Mouse (Mus musculus) skeletal muscle tissue, adult 2 months (tissue): Measurements from ENCODE around the gene Pitpnm1.
A peak's percentile ranks its signal among the peaks of the same experiment; 100 is the strongest.

Experiments used
- DNase-seq: peaks from one replicate; pipeline ENCODE4 v3.0.0-alpha.2; 2012; ENCODE audit warnings: low read depth, low spot score

The Pitpnm1 gene

DNA sequence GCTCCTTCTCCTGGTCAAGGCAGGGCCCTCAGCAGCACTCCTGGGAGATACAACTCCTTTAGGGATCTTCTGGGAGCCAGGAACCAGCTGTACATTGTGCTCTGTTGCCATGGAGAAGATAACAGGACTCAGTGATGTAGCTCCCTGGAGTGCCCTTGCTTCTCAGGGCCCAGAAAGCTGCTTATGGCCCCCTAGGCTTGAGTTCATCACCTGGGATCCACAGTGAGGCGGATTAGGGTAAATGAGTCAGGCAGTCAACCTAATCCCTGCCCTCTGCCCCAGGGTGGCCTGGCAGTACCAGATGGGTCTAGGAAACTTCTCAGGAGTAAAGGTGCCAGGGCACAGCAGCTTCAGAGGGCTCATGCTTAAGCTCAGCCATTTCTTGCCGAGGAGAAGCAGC lies 39.6 kb downstream of the Pitpnm1 start, which contains the start of gene Gpr152:
Gene Gpr152 (plus strand): TSS at position 342 of the 400 bp plus-strand sequence.
- DNase-seq = no peak

DNA sequence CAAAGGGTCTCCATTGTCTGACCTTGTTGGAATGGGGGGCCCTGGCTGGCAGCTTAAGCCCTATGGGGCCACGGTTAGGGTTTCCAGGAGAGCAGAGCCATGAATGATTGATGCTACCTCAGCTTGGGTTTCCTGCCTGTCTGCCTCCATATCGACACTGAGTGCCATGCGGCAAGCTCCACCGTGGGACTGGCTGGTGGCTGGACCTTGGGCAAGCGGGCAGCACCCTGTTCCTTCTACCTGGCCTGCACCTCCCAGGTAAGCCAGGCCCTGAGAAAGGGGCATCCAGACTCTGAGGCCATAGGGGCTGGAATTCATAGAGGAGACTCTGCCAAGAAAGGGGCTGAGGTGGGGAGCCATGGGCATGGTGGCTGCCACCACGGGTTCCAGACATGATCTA lies 40.3 kb downstream of the Pitpnm1 start:
- DNase-seq = no peak

DNA sequence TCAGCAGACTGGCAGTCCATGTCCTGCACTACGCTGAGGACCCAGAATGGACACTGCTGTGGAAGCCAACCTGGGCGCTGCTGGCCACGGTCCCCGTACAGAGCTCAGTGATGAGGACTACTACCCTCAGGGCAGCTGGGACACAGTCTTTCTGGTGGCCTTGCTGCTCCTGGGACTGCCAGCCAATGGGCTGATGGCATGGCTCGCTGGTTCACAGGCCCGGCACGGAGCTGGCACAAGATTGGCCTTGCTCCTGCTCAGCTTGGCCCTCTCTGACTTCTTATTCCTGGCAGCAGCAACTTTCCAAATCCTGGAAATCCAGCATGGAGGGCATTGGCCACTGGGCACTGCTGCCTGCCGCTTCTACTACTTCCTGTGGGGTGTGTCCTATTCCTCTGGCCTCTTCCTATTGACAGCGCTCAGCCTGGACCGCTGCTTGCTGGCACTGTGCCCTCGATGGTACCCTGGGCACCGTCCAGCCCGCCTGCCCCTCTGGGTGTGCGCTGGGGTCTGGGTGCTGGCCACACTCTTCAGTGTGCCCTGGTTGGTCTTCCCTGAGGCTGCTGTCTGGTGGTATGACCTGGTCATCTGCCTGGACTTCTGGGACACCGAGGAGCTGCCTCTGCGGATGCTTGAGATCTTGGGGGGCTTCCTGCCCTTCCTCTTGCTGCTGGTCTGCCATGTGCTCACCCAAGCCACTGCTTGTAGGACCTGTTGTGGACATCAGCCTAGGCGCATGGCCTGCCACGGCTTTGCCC lies 42.8 kb downstream of the Pitpnm1 start:
- no peak for DNase-seq

DNA sequence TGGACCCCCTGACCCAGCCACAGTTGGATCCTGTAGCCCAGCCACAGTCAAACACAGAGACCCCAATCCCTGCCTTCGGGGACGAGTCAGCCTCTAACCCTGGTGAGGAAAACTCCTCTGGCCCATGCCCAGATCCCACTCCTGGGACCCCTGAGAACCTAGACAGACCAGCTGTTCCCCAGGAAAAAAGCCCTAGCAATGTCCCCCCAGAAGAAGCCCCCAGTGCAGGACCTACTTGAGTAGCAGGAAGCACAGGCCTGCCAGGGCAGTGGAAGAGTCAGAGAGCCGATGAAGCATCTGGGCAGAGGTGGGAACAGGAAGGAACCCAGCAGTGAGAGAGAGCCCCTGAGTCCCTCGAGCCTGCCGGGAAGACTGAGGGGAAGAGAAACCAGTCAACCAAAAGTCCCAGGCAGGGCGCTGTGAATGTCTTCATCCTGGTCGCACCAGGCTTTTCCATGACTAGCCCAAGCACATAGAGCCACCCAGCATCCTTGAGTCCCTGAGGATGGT lies 44.0 kb downstream of the Pitpnm1 start, which contains the start of gene Cabp4:
Gene Cabp4 (minus strand): TSS at position 275 of the 510 bp plus-strand sequence.
- DNase-seq = no peak

DNA sequence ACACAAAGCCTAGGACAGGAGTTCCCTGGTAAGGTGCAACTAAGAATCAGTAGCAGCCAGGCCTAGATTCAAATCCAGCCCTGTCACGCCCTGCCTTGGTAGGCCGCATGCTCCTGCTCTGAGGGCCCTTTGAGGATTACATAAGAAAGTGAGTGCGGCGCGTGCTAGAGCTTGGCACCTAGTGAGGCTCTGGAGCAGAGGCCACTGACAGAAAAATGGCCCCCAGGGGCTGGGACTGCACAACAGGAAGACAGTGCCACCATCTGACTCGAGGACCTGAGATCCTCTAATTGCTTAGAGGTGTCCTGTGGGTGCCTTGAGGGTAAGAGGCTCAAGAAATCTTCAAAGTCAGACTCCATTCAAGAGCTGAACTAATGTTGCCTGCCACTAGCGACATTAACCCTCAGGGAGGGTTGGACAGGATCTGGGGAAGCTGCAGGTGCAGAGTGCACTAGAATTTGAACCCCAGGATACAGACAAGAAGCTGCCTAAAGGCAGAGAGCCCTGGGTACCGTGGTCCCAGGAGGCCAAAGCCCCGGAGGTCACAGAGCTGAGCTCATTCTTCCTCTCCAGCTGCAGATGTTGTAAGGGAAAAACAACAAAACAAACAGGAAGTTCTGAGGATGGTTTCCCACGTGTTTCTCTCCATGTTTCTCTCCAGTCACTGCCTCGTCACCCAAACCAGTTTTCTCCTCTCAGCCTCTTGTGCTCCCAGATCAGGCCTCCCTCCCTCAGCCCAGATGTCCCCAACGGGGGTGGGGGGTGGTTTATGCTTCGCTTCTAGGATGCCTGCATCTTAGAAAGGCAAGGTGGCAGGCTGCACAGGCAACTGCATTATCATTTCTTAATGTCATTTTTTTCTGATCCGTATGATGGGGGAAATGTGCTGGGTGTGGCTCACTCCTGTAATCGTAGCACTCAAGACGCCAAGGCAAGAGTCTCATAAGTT lies 45.0 kb downstream of the Pitpnm1 start:
- DNase-seq = peak; percentile 53

DNA sequence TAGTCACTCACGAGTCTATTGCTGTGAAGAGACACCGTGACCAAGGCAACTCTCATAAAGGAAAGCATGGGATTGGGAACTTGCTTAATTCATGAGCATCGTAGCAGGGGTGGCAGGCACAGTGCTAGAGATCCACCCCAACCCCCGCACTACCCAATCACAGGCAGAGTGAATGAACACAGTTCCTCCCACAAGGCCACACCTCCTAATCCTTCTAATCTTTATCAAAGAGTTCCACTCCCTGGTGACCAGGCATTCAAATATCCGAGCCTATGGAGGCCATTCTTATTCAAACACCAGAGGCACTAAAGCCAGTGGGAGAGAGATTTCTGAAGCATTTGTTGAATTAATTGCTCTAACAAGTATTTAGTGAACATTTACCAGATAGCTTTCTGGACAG lies 46.1 kb downstream of the Pitpnm1 start:
- DNase-seq = no peak

DNA sequence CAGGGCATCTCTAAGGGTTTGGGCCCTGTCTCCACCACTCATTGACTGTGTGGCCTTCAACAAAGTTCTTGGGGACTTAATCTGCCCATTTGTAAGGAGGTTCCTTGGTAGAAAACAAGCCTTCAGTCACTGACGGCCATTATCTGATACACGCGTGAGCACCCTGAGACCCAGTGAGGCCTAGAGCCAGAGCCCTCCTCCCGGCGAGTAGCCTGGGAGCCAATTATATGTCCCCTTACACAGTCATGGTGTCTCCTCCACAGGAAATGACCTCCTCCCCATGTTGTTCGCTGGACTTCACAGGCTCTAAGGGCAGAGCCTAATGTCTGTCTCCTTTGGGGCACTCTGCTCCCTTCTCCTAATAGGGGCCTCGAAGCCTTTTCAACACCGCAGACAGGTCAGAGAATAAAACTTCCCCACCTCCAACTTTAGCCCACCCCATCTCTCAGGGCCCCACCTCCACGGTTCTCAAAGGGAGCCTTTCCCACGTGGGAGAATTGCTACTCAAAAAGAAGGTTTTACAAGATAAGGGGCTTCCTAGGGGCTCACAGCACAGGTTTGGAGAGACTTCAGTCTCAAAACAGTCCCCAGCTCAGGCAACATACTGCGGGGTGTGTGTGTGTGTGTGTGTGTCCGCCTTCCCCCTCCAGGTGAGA lies 46.7 kb downstream of the Pitpnm1 start:
- no peak for DNase-seq

DNA sequence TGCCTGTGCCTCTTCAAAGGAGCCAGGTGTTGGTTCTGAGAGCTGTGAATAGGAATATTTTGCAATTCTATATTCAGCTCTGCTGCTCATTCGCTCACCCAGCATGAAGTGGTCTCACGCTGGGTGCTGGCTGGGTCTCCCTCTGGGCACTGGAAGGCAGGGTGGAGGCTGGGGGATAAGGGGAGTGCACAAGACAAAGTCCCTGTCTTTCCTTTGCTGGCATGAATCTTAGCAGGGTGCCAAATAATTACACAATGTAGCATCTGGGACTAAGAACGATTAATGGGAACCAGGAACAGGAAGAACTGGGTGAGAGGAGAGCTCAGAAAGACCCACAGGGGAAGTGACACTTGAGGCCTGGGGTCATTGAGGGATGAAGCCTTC lies 47.2 kb downstream of the Pitpnm1 start:
- DNase-seq = no peak

DNA sequence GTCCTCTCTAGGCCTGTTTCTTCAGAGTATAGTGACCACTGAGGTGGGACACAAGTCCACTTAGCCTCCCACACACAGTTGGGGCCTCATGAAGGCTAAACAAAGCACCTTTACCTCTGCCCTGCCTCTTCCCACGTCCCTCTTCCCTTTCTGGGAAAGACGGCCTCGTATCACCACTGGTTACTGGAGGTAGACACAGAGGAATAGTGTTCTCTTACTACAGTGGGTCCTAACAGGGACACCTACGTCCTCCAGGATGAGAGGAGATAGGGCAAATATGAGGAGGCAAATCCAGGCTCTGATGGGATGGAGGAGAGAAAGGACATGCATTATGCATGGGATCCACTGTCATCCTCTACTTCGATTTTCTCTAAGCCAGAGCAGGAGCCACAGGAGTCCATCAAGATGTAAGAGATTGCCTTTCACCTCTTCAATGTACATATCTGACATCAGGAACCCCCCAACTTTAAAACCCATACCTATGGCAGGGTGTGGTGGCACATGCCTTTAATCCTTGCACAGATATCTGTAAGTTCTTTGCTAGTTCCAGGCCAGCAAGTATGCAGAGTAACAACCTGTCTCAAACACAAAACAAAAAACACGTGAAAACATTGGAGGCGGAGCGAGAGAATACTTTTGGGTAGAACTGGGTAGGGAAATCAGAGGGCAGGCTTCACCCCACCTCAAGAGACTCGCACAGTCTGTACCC lies 48.1 kb downstream of the Pitpnm1 start:
- DNase-seq = no peak

DNA sequence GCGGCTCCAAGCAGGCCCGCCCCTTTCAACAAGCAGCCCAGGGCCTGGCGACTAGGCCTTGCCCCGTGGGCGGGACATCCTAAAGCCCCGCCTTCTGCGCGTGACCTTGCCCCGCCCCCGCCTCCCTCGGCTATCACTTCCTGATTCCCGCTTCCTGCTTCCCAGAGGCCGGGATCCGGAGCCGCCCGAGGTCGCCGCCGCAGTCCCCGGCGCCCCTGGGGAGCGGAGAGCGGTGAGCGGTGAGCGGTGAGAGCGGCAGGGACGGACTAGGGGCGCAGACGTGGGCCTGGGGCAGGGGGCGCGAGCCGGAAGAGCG lies 48.7 kb downstream of the Pitpnm1 start, which contains the start of gene Coro1b:
Gene Coro1b (plus strand): TSS at position 129 of the 316 bp plus-strand sequence.
- peak; percentile 92 for DNase-seq

DNA sequence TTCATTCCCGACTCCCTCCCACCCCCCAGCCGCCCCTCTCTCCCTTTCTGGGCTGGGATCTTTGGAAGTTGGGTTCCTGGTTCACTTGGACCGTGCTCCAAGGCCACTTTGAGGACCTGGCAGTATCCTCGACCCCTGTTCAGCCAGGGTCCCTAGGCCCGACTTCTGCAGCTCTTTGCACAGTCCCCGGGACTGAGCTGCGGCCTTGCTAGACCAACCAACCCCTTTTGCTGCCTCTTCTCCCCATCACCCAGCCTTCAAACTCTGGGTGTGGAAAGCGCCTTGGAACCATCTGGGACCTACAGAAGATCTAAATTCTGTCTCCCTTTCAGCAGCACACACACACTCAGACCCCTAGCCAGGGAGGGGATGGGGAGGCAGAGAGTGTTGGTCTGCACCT lies 49.0 kb downstream of the Pitpnm1 start:
- no peak for DNase-seq

DNA sequence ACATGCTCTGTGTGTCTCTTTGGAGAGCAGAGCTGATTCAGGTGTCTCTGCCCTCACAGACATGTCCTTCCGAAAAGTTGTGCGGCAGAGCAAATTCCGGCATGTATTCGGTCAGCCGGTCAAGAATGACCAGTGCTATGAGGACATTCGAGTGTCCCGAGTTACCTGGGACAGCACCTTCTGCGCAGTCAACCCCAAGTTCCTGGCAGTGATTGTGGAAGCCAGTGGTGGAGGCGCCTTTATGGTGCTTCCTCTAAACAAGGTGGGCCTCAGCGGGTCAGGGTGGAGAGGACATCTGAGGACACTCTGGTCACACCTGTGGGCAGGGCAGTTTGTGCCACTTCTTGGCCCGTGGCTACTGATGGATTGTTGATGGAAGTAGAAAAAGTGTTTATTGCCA lies 49.5 kb downstream of the Pitpnm1 start:
- DNase-seq = no peak

DNA sequence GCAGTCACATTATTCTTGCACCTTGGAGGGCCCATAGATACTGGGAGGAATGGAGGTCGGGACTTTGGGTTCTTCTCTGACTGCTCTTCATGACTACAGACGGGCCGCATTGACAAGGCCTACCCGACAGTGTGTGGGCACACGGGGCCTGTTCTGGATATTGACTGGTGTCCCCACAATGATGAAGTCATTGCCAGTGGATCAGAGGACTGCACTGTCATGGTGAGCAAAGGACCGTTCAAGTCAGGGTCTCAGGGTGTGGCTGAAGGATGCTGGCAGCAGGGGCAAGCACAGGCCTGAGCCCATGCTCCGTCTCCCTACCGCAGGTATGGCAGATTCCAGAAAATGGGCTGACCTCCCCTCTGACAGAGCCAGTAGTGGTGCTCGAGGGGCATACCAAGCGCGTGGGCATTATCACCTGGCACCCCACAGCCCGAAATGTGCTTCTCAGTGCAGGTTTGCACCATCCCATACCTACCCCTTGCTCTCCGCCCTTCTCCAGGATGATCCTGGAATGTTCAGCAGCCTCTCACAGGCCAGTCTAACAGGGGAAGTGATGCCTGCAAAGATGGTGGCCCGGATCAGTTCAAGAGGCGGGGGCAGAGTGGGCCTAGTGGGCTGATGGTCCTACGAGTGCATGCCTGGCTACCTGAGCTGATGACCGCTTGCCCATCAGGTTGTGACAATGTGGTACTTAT lies 50.1 kb downstream of the Pitpnm1 start:
- no peak for DNase-seq

DNA sequence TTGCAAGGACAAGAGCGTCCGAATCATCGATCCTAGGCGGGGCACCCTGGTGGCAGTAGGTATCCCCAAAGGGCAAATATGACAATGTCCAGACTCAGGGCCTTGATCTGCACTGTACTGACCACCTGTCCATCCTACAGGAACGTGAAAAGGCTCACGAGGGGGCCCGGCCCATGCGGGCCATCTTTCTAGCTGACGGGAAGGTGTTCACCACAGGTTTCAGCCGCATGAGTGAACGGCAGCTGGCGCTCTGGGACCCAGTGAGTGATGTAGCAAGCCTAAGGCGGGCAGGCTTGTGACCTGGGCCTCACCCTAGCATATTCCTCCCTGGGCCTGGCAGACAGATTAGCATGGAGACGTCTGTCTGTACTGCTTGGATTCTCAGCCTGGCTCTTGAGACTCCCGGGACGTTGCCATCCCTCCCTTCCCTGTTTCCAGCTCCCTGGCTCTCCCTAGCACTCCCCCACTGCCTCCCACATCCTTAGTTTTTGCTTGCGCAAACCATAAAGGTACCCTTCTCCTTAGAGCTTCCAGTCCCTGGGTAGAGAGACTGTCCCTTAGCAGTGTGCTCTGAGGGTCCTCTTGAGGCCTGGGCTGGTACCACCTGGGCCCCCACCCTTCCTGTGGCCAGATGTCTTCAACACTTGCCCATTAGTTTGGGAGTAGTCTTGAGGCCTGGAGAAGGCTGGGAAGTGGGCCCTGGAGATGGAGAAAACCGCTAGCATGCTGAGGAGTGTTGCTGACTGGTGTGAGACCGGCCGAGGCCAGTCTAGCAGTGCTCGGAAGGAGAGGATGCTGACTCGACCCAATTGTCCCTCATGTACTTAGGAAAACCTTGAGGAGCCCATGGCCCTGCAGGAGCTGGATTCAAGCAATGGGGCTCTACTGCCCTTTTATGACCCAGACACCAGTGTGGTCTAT lies 51.0 kb downstream of the Pitpnm1 start:
- no peak for DNase-seq

DNA sequence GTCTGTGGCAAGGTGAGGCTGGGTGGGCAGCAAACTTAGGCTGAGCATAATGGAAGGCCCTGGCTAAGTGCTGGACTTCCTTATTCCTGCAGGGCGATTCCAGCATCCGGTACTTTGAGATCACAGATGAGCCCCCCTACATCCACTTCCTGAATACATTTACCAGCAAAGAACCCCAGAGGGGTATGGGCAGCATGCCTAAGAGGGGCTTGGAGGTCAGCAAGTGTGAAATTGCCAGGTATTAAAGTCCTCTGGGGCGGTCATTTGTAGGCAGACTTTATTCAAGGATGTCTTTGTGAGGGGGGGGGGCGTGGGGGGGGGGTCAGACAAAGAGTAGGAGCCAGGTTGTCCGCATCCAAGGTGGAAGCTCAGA lies 51.7 kb downstream of the Pitpnm1 start:
- no peak for DNase-seq

DNA sequence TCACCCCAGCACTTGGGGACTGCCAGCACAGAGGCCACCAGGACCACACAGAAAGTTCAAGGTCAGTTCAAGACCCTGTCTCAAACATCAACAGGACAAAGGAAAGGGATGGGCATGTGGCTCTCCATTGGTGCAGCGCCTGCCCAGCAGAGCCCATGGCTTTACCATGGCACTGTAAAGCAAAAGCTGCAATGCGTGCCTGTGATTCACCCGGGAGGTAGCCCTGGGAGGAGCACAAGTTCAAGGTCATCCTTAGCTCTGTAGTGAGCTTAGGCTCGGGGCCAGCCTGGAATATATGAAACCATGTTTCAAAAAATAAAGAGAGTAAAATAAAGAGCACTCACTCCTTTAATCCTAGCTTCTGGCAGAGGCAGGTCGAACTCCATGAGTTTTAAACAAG lies 52.1 kb downstream of the Pitpnm1 start:
- DNase-seq = no peak

DNA sequence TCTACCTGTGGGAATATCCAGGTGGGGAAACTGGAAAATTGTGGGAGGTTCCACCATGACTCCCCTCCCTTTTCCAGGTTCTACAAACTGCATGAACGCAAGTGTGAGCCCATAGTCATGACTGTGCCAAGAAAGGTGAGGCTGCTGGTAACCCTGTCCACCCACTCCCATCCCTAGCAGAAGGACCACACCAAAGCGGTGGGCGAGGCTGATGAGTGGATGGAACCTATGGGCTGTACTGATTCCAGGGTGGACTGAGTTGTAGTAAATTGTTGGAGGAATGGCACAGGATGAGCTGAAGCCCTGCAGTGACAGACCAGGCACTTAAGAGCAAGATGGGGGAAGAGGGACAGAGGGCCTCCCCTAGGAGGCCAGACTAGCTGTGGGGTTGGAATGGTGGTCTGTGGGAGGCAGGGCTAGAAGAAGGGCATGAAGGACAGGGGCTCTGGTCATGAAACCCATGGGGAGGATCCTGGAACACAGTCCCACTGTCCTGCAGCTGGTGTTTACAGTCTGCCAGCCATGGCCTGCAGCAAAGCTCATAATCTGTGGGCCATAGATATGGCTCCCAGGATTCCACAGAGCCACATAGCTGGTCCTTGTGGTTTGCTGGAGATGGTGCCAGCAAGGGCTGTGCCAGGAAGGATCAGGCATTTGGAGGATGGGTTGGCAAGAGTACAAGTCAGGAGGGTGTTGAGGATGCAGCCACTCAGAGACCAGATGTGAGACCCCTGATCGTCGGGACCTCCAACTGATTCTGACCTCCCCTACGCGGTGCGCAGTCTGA lies 52.8 kb downstream of the Pitpnm1 start:
- no peak for DNase-seq

DNA sequence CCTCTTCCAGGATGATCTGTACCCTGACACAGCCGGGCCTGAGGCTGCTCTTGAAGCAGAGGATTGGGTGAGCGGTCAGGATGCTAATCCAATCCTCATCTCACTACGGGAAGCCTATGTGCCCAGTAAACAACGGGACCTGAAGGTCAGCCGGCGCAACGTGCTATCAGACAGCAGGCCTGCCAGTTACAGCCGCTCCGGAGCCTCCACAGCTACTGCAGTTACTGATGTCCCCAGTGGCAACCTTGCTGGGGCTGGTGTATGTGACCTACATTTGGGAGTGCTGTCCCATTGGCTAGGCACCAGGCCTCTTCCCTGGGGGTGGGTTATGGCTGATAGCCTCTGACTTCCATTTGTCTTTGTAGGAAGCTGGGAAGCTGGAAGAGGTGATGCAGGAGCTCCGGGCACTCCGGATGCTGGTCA lies 53.4 kb downstream of the Pitpnm1 start, which contains the start of gene Ptprcap:
Gene Ptprcap (plus strand): TSS at position 373 of the 423 bp plus-strand sequence.
- no peak for DNase-seq
